Mouse (Mus musculus) lung, postnatal 25 days (tissue): ENCODE data around the gene Gins2.

Source experiments
- DNase-seq: peaks from one replicate; pipeline ENCODE4 v3.0.0; 2022; ENCODE audit warnings: low spot score

Gene Gins2

DNA sequence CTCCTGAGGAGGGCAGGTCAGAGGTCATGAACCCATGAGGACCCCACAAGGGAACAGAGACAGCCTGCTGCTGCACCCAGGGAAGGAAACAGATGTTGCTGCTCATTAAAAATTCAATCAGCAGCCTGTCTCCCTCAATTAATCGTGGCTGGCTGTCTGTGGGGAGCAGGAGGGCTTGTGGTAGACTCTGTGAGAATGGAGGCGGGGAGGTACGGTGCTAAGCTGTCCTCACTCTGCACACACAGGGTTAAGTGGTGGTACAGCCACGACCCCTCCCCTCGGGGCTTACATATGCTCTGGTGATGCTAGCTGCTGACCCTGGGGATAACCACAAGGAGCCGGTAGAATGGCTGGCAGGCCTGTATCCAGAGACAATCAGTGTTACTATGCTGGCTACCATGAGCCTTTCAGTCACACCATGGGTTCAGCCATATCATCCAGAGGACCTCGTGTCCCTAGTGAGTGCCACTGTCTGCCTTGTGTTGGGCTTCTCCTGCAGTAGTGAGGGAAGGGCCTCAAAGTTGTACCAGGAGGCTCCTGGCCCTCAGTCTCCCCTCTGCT lies 23.9 kb downstream of the Gins2 start:
- DNase-seq: no peak

GRCm38 (mm10) chr8:120563851-120564837 lies 25.0 kb downstream of the Gins2 start:
- DNase-seq: peak; percentile 93

- no peak for DNase-seq
Observed at GRCm38 (mm10) chr8:120563348-120563724, 25.8 kb downstream of the Gins2 start.

GRCm38 (mm10) chr8:120562680-120563347 lies 26.3 kb downstream of the Gins2 start:
- DNase-seq: no peak

- DNase-seq: peak; percentile 49
Observed at GRCm38 (mm10) chr8:120561539-120562435, 27.3 kb downstream of the Gins2 start.

GRCm38 (mm10) chr8:120560535-120560934 lies 28.6 kb downstream of the Gins2 start:
- DNase-seq: no peak

DNA sequence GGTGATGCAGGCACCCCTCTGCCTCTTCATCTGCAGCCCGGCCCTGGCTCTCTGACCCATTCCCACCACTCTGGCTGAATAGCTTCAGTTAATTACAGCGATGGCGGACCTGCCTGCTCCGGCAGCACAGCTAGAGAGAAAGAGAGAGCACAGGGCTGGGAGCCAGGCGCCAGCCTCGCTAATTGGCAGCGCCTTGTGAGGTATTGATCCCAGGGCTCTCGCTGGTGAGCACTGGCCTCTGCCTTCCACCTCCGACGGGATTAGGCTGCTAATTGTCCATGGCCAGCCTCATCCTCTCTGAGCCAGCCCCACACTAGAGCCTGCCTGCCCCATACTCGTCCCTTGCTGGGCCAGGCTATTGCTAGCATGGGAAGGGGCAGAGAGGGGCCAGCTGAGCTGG lies 29.4 kb downstream of the Gins2 start:
- DNase-seq: no peak

GRCm38 (mm10) chr8:120558162-120558561 lies 30.9 kb downstream of the Gins2 start:
- no peak for DNase-seq

GRCm38 (mm10) chr8:120557170-120557965 lies 31.7 kb downstream of the Gins2 start:
- no peak for DNase-seq

DNA sequence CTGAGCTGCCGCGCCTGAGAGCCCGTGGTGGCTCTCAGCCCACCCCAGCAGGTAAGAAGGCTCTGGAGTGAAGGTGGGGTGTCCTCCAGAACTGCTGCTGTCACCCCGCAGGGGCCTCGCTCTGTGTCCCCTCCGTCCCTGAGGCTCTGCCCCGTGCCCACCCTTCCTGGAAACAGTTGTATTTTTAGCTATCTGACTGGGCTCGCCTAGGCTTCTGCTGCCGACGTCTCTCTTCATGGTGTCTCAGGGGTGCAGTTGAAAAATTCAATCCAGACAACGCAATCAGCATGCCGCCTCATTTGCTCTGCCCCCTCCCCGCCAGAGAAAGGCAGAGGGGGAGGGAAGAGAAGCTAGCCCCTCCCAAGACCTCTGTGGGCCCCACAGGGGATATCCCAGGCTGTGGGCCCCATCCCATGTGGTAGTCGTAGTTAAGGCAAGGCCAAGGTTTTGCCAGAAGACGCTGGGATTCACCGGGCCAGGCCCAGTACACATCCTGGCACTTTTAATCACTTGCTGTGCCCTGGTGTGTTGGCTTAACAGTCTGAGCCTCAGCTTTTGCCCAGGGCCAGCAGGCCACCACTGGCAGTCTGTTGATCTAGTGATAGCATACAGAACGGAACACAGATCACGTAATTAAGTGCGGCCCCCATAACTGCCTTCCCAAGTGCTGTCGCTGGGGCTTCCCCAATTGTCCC lies 32.8 kb downstream of the Gins2 start:
- DNase-seq: no peak

GRCm38 (mm10) chr8:120554466-120555039 lies 34.6 kb downstream of the Gins2 start:
- no peak for DNase-seq

- DNase-seq: no peak
Observed at GRCm38 (mm10) chr8:120553441-120554123, 35.5 kb downstream of the Gins2 start.

- DNase-seq: no peak
Observed at GRCm38 (mm10) chr8:120552509-120552908, 36.6 kb downstream of the Gins2 start.

- no peak for DNase-seq
Observed at GRCm38 (mm10) chr8:120551677-120551980, 37.5 kb downstream of the Gins2 start.

DNA sequence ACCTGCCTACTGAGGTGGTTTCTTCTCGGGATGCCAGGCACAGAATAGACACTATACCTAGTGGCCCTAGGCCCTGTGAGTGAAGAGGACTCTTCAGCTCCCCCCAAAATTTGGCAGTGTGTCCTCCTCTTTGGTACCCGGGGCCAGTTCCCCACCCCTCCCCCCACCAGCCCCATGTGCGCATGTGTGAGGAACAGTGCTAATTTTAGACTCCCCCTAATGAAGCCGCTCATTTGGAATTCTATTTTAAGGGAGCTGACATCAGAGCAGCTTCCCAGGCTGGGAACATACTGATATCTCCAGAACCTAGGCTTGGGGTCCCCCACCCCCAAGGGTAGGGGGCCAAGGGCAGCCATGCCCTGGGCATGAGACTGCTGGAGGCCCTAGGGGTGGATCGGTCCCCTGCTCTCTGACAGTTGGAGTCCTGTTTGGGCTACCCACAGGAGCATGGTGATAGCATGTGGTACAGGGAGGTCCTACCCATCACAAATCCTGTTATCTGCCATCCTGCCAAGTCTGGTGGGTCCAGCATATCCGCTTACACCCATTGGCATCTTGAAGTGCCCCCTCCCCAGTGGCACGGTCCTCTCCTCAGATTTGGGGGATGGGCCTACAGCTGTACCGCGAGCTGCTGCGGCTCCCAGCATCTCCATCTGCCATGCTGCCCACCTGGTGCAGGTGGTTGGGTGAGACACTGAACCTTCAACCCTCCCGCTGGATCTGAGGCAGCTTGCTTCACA lies 38.0 kb downstream of the Gins2 start:
- no peak for DNase-seq

DNA sequence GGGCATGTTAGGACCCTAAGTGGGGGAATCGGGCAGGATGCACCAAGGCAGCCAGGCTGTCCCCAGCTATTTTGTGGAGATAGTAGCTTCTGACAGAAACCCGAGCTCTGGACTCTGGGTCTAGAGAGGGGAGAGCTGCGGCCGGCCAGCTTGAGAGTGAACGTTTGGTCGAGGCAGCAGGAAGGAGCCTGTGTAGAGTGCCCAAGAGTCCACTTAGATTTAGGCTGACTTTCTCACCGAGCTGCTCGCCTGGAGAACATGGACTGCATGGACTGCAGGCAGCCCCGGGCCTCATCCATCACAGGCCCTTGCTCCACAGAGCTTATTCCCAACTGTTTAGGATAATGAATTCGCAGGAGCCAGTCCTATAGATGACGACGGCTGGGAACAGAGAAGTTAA lies 38.7 kb downstream of the Gins2 start:
- DNase-seq: no peak

- no peak for DNase-seq
Observed at GRCm38 (mm10) chr8:120549922-120550321, 39.2 kb downstream of the Gins2 start.

DNA sequence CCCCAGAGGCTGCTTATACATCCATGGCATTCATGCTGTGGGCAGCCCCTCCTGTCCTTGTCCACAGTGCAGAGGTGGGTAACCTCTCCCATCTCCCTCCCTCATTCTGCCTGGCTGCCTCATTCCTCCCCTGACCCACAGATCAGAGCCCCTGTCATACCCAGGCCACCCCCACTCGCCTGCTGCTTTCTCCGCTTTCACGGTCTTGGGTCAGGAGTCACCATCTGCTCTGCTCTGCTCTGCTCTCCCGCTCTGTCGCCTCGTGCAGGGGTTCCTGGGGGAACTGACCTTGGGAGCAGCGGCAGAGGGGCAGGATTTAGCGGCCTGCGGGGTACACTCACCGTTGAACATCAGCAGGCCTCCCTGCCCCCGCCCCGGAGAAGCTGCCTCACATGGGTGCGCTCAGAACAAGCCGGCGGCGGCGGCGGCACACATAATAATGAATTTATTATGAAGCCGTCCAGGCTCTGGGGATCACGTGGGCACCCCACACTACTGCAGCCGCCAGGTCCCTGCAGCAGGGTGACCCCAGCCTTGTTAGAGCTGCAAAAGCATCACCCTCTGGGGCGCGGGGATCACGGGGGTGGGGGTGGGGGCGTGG lies 39.7 kb downstream of the Gins2 start:
- no peak for DNase-seq
